Mouse (Mus musculus): ENCODE measurements around the gene Csf2. TPM values are rescaled to one million over a fixed set of nuclear protein-coding genes. Genes with fewer than 3 reads are reported as not detected.

Gene Csf2
- polyA plus RNA-seq, 1 experiment: not detected

- no peak for DNase-seq
- TF ChIP-seq POLR2A (IDR thresholded peaks at IDR 0.05; ENCODE audit: low read depth, low read length) (no peak), CTCF (conservative IDR thresholded peaks at IDR 0.05; ENCODE audit: insufficient read depth, insufficient read length, low read depth, low read length) (no peak)
- Histone ChIP-seq H3K4me1 (ENCODE audit: control insufficient read depth, insufficient read depth, low read length) (no peaks in the 10 kb centered on the region), H3K27ac (ENCODE audit: insufficient read depth, low read depth, low read length) (no peak overlapping the region), H3K4me3 (ENCODE audit: insufficient read depth, low read depth, low read length) (no peak overlapping the region), H3K27me3 (replicated peaks; ENCODE audit: control insufficient read depth, insufficient read depth, low read length) (no peaks in the 10 kb centered on the region; the same call in 1 of the 2 replicates), H3K36me3 (ENCODE audit: control insufficient read depth, insufficient read depth, low read length) (no peaks in the 10 kb centered on the region)
- WGBS: 69% methylated on average over 3 of the region's 3 CpGs
Measured at GRCm38 (mm10) chr11:54201881-54202685, 47.4 kb downstream of the Csf2 start.

- no peaks in the 10 kb centered on the region for H3K4me1 ChIP-seq (ENCODE audit: control insufficient read depth, insufficient read depth, low read length)
- no peak for DNase-seq
- no peaks in the 10 kb centered on the region; the same call in 1 of the 2 replicates for H3K27me3 ChIP-seq (replicated peaks; ENCODE audit: control insufficient read depth, insufficient read depth, low read length)
- no peaks in the 10 kb centered on the region for H3K36me3 ChIP-seq (ENCODE audit: control insufficient read depth, insufficient read depth, low read length)
- no peak for TF ChIP-seq CTCF (conservative IDR thresholded peaks at IDR 0.05; ENCODE audit: insufficient read depth, insufficient read length, low read depth, low read length)
- no peak for TF ChIP-seq POLR2A (IDR thresholded peaks at IDR 0.05; ENCODE audit: low read depth, low read length)
- 86% methylated on average over 5 of the region's 5 CpGs for WGBS
- no peak overlapping the region for H3K27ac ChIP-seq (ENCODE audit: insufficient read depth, low read depth, low read length)
- no peak overlapping the region for H3K4me3 ChIP-seq (ENCODE audit: insufficient read depth, low read depth, low read length)
Measured at GRCm38 (mm10) chr11:54201287-54201773, 48.1 kb downstream of the Csf2 start.

Other genes with a start within 250 kb of the Csf2 start
- gene Slc22a4, start 221.6 kb downstream of the Csf2 start, polyA plus RNA-seq (2012; rRNA removed): 46.7 and 56.8 TPM in 2 replicates
- gene Pdlim4, start 180.7 kb downstream of the Csf2 start, polyA plus RNA-seq (2012; rRNA removed): 13.0 and 15.2 TPM in 2 replicates
- 17.9 and 23.4 TPM in 2 replicates for gene P4ha2, start 149.6 kb downstream of the Csf2 start, polyA plus RNA-seq (2012; rRNA removed)
- gene Il3, start 17.6 kb upstream of the Csf2 start, polyA plus RNA-seq (2012; rRNA removed): not detected in 2 replicates
- 0.19 and 0.53 TPM in 2 replicates for gene Acsl6, start 54.1 kb upstream of the Csf2 start, polyA plus RNA-seq (2012; rRNA removed)
- gene Meikin, start 121.0 kb upstream of the Csf2 start, polyA plus RNA-seq (2012; rRNA removed): not detected in 2 replicates
- 5.2 and 6.2 TPM in 2 replicates for gene Fnip1, start 188.5 kb upstream of the Csf2 start, polyA plus RNA-seq (2012; rRNA removed)